Mouse (Mus musculus): ENCODE data around the gene Sumo1.
"Not testable (repeated sequence)": the region's sequence is repeated elsewhere in the genome, so short reads cannot be mapped to it uniquely, and the experiment has no call there.

Gene Sumo1

DNA sequence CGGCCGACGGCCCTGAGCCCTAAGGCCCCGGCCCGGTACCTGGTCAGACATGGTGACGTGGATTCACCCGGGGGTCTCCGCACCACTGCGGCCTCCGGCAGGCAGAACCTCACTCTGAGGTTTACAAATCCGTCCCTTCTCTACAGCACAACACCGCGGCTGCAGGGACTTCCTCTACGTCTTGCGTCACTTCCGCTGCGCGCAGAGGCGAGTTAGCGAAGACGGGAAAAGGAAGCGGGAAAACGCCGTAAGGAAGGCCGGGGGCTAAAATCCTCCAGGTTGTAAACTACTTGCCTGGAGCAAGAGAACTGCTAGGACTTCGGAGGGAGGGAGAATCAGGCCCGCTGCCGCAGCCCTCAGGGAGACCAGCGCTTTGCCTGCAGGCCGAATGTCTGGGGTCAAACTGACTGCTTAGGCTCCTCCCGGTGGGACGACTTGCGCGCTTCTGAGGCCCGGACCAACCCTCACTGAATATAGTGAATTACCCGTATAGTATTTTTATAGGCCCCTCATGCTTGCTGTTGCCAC lies at the start of gene Sumo1:
Gene Sumo1, minus strand, starts transcription at position 194 of the 528 bp plus-strand sequence.
- DNase-seq, result peak; percentile 67 to 79

DNA sequence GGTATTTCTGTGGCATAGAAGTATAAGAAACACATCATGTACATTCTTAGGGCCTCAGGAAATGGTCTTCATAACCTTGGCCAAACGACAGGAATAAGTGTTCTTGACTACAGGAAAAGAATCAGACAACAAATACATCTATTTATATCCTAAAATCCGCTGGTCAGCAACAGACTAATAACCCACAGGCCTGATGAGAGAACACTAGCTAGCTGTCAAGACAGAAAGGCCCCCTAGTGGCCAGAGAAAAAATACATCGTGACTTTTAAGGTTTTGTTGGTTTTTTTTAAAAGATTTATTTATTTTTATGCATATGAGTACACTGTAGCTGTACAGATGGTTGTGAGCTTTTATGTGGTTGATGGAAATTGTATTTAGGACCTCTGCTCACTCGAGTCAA lies 49.3 kb upstream of the Sumo1 start:
- no peak for DNase-seq

DNA sequence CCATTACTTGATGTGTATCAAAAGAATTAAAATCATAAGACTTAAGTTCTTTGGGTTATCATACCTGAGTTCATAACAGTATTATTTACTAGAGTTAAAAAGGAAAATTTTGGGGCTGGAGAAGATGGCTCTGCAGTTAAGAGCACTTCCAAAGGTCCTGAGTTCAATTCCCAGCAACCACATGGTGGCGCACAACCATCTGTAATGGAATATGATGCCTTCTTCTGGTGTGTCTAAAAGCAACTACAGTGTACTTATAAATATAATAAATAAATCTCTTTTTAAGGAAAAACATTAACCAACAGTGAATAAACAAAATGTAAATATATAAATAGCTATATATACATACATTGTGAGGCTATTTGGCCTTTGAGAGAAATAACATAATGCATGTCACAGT lies 31.1 kb upstream of the Sumo1 start:
- DNase-seq, result no peak

DNA sequence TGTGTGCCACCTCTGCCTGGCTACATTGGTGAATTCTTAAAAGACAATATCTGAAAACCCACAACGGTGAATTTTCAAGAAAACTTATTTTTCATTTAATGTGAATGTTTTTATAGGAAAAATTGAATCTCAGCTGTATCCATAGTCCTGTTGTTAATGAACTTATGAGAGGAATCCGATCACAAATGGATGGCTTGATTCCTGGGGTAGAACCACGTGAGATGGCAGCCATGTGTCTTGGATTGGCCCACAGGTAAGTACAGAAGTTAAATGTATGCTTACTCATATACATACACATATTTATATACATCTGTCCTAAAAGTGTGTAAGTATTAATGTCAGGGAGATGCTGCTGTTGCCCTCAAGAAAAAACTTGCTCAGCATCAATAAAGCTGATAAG lies 27.6 kb upstream of the Sumo1 start:
- DNase-seq, result no peak

DNA sequence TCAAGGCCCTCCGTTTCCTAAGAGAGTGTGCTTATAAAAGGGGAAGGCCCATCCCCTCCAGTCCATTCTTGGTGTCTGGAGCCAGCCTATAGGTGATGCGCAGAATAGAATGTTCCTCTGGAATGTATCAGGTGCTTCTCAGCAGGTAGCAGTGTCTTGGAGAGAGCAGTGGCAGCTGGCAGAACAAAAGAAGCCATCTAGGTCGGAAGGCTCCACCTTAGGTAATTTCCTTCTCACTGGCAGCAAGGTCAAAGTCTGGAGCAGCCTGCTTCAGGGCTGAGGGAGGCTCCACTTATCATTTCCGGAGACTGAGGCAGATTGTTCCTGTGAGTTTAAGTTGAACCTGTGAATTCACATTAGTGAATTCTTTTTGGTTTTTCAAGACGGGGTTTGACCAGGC lies 27.1 kb upstream of the Sumo1 start:
- no peak for DNase-seq

DNA sequence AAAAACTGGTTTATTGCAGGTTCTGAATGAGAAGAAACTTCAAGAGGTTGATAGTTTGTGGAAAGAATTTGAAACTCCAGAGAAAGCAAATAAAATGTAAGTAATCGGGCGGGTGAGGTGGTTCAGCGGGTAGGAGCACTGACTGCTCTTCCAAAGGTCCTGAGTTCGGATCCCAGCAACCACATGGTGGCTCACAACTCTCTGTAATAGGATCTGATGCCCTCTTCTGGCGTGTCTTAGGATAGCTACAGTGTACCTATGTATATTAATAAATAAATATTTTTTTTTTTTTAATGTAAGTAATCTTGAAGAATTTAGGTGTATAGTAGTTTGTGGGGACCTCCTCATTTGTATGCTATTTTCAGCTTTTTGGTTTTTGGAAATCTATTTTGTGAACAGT lies 19.8 kb upstream of the Sumo1 start:
- no peak for DNase-seq

DNA sequence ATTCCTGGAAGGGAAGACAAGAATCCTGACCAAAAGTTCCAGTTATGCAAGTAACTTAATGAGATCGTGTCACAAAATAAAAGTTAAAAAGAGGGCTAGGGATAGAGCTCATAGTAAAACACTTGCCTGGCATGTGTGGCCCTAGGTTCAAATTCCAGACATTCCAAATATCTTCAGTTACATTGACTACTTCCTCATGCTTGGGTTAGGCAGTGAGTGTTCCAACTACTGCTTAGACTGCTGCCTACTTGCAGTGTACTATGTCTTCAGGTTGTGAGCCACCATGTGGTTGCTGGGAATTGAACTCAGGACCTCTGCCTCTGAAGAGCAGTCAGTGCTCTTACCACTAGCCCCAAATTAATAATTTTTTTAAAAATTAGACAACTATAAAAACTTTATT lies 16.9 kb upstream of the Sumo1 start:
- DNase-seq, result no peak

DNA sequence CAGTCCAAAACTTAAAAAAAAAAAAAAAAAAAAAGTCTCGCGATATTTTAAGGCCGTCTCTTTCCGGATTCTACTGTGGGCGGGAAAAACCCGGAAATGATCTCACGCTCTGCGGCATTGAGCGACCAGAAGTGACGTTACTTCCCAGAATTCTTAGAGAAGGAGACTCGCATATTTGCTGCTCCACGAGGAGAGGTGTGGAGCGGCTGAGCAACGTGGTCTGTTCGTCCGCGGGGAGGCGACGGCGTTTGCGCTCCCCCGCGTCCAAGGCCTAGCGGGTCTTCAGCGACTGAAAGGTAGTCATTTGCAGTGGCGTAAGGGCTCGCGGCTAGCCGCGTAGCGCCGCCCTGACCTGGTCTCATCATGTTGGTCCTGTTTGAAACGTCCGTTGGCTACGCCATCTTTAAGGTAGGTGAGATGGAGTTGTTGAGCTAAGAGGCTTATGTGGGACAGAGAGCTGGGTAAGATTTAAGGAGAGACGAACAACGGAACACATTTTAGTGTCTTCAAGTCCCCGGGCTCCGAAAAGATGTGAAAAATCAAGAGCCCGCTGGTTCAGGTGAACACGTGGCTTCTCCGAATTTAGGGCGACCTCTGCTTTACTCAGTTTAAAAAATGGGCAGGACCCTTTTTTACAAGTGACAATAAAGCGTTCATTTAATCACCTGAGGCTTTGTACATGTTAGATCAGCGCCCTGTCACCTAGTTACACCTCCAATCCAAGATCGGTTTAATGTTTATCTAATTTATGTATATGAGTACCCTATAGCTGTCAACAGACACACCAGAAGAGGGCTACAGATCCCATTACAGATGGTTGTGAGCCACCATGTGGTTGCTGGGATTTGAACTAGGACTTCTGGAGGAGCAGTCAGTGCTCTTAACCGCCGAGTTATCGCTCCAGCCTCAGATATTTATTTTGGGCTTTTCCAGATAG lies 14.5 kb upstream of the Sumo1 start, which contains the start of gene Nop58:
Gene Nop58, plus strand, starts transcription at position 153 of the 937 bp plus-strand sequence.
- peak; percentile 69 to 72 for DNase-seq

DNA sequence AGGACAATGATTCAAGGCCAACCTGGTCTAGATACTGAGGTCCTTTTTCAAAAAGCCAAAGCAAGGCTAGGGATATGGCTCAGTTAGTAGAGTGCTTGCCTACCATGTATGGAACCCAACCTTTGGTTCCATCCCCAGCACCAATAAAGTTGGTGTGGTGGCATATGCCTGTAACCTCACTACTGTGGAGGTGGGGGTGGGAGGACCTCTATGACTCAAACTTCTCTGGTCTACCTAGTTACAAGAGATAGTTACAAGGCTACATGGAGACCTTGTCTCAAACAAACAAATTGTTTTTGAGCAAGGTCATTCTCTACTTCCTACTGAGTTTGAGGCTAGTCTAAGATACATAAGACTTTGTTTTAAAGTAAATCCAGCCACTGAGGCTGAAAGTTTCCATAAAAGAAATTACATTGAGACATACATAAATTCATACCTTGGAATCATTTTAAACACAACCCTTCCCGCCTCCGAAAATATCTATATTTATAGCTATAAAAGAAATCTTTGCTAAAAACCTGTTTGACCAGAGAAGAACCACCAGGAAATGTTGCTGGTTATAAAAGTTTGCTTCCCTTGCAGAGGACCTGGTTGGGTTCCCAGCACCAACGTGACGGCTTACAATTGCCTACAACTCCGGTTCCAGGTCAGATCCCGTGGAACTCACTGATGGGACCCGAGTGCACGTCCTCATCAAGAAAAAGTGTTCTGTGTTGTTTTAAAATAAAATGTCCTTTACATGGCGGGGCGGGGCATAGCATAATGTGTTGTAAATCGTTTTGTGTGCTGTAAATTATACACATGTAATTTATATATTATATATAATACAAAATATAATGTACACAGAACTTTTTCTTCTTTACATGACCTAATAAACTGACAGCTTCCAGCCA lies 13.5 kb upstream of the Sumo1 start:
- peak; percentile 10 to 36 for DNase-seq

DNA sequence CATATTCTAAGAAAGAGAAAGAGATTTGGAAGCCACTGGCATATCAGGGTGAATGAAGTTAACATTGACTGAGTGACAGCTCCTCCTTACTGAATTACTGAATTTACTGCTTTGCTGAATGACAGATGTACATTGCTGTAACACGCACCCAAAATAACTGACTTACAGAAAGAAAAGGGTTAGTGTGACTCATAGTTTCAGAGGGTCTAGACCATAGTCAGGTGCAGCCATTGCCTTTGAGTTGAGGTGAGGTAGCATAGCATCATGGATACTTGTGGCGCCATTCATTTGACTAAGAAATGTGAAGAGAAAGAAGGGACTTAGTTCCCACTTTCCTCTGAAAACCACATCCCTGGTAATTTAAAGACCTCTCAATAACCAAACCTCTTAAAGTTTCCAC lies 3.0 kb upstream of the Sumo1 start:
- DNase-seq, result no peak

DNA sequence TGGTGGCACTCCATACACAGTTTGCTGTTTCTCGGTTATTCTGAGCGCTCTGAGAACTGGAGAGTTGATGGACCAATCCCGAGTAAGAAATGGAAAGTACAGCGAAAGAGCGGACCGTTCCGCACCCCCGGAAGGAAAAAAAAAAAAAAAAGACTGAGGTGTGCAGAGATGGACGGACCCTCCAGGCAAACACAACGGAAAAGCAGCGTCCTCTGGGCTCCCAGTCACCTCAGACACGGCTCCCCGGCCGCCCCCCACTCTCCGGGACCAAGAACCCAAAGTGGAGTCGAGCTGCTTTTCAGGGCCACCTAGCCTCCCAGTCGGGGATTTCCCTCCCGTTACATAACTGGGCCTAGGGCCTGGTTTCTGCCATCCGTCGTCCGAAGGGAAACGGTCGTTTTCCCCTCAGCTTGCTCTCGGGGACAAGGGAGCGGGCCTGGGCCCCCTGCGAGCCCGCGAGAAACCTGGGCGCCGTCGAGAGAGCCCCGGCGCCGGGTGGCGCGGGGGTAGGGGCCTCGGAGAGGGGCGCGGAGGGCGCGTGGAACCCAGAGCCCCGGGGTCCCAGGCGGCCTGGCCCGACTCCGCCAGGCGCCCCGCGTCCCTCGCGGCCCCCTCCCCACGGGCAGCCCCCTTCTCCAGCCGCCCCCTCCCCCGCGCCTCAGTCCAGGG lies 538 bp downstream of the Sumo1 start:
- DNase-seq, result peak; percentile 27 to 36

DNA sequence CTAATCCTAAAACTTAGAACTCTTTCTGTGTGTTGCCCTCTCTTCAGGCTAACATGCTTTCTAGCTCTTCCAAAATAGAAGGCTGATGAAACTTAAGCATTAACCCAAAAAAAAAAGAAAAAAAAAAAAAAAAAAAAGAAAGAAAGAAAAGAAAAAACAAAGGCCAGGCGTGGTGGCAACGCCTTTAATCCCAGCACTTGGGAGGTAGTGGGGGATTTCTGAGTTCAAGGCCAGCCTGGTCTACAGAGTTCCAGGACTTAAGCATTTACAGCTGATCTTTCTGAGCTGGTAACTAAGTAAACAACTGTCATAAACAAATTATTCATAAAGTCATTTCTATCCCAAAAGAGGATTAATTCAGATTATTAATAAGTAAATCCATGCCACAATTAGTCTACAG lies 1.8 kb downstream of the Sumo1 start:
- DNase-seq, result no peak

DNA sequence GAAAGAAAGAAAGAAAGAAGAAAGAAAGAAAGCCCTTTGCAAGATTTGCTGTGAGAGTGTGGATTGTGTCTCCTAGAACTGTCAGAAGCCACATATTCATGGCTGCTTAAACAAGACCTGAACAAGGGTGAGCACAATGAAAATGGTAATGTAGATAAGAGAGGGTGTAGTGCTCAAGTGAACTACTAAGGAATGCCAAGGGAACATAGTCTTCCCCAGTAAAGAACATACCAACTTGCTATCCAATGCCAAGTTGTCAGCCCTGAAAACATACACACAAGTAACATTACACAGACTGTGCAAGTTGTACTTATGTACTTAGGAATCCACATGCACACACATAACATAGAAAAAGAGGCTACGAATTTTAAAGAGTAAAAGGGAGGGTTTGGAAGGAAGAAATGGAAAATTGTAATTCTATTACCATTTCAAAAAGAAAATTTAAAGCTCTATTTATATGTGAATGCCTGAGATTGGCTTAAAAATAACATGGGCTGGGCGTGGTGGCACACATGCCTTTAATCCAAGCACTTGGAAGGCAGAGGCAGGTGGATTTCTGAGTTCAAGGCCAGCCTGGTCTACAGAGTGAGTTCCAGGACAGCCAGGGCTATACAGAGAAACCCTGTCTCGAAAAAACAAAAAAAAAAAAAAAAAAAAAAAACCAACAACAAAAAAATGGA lies 7.0 kb downstream of the Sumo1 start:
- no peak for DNase-seq

DNA sequence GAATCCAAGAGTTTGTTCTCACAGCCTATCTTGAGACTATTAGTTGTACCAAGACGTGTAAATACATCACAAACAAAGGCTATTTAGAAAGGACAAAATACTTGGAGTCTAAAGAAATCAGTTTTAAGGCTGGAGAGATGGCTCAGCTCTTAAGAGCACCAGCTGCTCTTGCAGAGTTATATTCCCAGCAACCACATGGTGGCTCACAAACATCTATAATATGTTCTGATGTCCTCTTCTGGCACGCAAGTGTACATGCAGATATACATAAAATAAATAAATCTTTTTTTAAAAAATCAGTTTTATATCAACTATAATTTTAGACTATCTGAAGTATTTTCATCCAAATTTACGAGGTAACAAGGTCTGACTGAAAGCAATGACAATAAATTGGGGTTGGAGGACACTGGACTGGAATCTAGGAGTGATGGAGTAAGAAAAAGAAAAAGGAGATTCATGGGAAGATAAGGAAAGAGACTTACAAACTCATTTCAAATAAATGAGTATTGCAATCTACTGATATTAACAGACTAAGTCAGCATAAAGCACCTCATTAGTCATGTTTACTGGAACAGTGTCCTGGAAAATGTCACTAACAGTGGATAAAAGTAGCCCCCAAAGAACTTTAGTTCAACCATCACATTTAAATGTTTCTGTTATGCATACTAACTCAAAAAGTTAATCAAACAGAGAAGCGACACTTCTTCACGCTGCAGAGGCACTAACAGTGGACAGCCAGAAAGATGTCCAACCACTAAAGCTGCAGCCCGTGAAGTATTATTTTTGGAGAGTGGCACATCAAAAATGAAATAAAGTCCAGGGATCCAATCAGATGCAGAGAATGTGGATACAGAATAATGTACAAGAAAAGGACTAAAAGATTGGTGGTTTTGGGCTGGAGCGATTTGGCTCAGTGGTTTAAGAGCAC lies 14.1 kb downstream of the Sumo1 start:
- DNase-seq, result no peak

DNA sequence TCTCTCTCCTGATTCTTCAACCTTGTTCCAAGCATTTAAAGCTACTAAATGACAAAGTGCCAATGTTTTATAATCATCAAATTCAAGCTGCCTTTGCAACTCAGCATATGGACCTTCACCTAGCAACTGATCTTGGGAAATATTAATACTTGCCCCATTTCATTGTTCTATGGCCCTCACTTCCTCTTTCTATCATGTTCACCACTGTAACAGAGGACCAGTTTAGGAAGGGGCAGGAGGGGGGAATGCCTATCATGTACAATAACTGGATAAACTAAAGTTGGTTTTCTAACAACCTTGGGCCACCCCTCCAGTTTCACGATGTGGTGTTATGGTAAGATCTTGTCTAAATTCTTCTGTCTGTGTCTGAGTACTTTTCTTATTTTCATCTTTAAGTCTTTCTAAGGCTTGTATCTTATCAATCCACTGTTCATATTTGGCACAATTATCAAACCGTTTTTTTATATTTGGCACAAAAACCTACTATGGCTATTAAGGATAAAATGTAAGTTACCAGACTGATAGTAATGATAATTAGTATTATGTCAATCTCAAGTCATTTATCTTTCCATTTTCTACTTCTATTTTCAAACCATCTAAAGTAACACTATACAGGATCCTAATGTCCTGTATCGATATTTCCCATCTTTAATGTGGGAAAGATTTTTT lies 17.3 kb downstream of the Sumo1 start:
- no peak for DNase-seq

DNA sequence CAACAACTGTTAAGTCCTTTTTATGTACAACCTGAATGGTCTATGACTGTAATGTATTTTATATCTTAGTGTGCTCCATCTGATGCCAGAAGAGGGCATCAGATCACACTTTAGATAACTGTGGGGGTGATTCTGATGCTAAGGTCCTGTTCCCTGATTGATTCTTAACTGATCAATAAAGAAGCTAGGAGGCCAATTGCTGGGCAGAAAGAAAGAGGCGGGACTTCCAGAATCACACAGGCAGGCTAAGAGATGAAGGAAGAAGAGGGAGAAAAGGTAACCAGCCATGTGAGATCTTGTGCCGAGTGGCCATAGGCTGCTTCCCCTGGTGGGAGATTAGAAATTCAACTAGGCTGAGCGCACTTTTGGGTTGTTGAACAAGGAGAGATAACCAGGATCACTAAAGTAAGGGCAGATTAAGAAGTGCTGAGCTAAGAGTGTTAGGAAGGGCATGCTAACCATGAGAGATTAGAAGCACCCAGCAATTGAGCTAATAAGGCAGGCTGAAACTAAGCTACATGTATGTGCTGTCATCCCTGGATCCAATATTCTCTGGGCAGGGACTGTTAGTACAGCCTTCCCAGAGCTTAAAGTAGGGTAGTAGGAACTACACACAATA lies 19.3 kb downstream of the Sumo1 start:
- DNase-seq, result no peak

DNA sequence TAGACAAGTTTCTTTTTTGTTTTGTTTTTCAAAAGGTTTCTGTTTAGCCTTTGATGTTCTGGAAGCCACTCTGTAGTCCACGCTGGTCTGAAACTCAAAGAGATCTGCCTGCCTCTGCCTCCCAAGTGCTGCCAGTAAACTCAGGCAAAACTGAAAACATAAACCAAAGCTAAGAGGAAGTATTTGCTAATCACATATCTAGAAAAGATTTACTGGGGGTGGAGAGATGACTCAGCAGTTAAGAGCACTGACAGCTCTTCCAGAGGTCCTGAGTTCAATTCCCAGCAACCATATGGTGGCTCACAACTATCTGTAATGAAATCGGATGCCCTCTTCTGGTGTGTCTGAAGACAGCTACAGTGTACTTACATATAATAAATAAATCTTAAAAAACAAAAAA lies 24.1 kb downstream of the Sumo1 start:
- not testable (repeated sequence) for DNase-seq

DNA sequence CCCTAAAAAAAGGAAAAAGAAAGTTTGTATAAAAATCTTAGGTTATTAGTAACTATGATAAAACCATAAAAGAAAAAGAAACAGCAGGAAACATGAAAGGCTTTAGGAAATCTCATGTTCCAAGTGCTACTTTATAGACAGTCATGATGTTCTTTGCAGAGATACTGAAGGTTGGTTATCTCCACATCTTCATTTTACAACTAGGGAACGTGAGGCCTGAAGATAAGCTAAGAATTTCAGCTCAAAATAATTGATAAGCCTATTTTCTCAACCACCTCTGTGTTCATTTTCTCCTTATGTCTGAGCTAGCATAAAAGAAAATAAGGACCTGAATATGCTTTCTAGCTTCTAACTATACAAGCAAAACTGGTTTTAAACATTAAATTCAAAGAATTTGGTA lies 28.1 kb downstream of the Sumo1 start:
- no peak for DNase-seq

DNA sequence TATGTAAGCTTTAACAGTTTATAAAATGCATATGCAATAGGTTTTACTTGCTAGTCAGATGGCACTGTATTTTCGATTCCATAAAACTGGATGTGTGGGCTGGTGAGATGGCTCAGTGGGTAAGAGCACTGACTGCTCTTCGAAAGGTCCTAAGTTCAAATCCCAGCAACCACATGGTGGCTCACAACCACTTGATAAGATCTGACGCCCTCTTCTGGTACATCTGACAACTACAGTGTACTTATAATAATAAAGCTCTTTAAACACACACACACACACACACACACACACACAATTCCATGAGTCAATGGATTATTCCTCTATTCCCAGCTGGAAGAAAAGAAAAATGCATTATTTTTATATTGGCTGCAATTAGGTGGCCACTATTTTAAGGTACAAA lies 32.3 kb downstream of the Sumo1 start:
- no peak for DNase-seq

DNA sequence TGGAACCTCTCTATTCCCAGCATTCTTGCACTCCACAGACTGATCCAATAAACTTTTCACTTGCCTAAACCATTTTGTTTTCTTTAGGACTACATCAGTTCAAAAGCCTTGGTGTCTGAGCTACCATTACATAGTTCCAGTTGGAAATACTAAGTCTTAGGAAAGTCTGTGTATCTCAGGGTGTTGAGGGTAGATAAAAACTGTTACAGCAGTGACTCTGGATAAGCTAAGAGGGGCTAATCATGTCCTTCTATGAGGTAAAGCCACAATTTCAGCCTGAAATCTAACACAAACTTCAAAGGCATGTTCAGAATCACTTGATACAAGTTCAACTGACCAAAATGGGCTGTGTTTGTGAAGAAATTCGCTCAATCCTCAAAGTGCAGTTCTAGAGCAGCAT lies 34.3 kb downstream of the Sumo1 start:
- DNase-seq, result no peak
